Mouse (Mus musculus): ENCODE measurements around the gene Ankra2. TPM values are rescaled to one million over a fixed set of nuclear protein-coding genes. Genes with fewer than 3 reads are reported as not detected.

Ankra2 gene
- polyA plus RNA-seq, 1 experiment from 2014 or later = 41.9 TPM

- H3K27ac ChIP-seq (ENCODE audit: low read depth, low read length) = no peak overlapping the region; the same call in 1 of the 2 replicates
- H3K4me1 ChIP-seq (ENCODE audit: control insufficient read depth, insufficient read depth, low read length) = no peaks in the 10 kb centered on the region
- H3K27me3 ChIP-seq (ENCODE audit: control insufficient read depth, insufficient read depth, low read length) = no peaks in the 10 kb centered on the region
- no peak overlapping the region for H3K9ac ChIP-seq (ENCODE audit: low read length)
- DNase-seq (ENCODE audit: low spot score, missing footprints) (no peak), ATAC-seq (ENCODE audit: low FRiP score) (no peak)
- no peak overlapping the region for H3K4me3 ChIP-seq (ENCODE audit: low read depth, low read length)
- no peak overlapping the region for H3K4me2 ChIP-seq
- H3K9me3 ChIP-seq (ENCODE audit: control insufficient read depth, low read length) = no peaks in the 10 kb centered on the region
- WGBS = 48% methylated on average over 5 of the region's 5 CpGs
- peaks cover 7% of the 10 kb centered on the region; the same call in 1 of the 2 replicates for H3K36me3 ChIP-seq (ENCODE audit: control insufficient read depth, insufficient read depth, low read length)
These were observed 43.5 kb downstream of the Ankra2 start for GRCm38 (mm10) chr13:98306393-98306792.

DNA sequence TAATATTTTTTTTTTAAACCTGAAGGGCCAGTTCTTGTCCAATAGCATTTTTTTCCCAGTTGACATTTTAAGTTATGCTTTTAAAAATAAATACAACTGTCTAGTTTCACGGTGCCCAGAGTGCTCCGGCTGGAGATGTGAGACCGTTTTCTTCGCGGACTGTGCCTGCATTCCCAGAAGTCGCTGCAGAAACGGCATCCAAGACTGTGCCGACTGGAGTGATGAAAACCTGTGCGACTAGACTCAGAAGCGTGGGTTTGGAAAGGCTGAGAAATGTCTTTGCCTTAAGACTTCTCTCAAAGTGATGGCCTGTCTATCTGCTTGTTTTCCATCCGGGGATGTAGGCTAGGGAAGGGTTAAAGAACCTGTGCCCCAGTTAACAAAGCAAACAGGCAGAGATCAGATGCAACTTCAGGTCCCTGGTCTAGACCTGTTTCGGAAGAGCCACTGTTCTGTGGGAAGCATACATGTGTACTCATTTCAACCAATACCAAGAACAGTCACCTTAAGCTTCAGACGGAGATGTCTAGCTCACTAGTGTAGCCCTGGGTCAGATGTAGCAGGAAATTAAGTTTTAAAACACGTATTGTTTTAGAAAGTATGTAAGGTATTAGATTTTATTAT is 44.1 kb downstream of the Ankra2 start:
- Histone ChIP-seq H3K9ac (ENCODE audit: low read length) (no peak overlapping the region), H3K27me3 (ENCODE audit: control insufficient read depth, insufficient read depth, low read length) (no peaks in the 10 kb centered on the region), H3K4me1 (ENCODE audit: control insufficient read depth, insufficient read depth, low read length) (no peaks in the 10 kb centered on the region), H3K36me3 (ENCODE audit: control insufficient read depth, insufficient read depth, low read length) (peaks cover 9% of the 10 kb centered on the region; the same call in 1 of the 2 replicates), H3K4me3 (ENCODE audit: low read depth, low read length) (no peak overlapping the region), H3K27ac (ENCODE audit: low read depth, low read length) (no peak overlapping the region), H3K9me3 (ENCODE audit: control insufficient read depth, low read length) (no peaks in the 10 kb centered on the region), H3K4me2 (no peak overlapping the region)
- DNase-seq (ENCODE audit: low spot score, missing footprints) (peak; percentile 71), ATAC-seq (ENCODE audit: low FRiP score) (no peak)
- whole genome bisulfite sequencing = 60% methylated on average over 14 of the region's 14 CpGs

DNA sequence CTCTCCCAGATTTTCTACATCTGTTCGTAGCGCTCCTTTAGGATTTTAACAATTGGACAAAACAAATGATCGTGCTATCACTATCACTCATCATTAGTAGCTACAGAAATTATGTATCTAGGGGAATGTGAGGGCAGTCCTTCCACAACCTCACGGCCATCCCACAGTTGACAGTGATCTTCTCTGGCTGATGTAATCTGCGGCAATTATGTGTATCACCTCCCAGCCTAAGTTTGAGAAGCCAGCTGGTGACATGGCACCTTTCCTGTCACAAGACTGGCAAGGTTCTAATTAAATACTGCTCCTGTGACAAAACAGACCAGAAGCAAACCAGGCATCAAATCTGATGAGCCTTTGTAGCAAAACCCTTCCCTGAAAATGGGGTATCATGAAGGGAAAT is 45.1 kb downstream of the Ankra2 start:
- no peak overlapping the region for H3K9ac ChIP-seq (ENCODE audit: low read length)
- no peaks in the 10 kb centered on the region for H3K27me3 ChIP-seq (ENCODE audit: control insufficient read depth, insufficient read depth, low read length)
- no peaks in the 10 kb centered on the region for H3K9me3 ChIP-seq (ENCODE audit: control insufficient read depth, low read length)
- WGBS = 87% methylated on average over 5 of the region's 5 CpGs
- no peak overlapping the region for H3K4me3 ChIP-seq (ENCODE audit: low read depth, low read length)
- H3K36me3 ChIP-seq (ENCODE audit: control insufficient read depth, insufficient read depth, low read length) = peaks cover 15% of the 10 kb centered on the region; the same call in 1 of the 2 replicates
- H3K4me1 ChIP-seq (ENCODE audit: control insufficient read depth, insufficient read depth, low read length) = no peaks in the 10 kb centered on the region
- ATAC-seq (ENCODE audit: low FRiP score) (no peak), DNase-seq (ENCODE audit: low spot score, missing footprints) (peak; percentile 61)
- no peak overlapping the region for H3K27ac ChIP-seq (ENCODE audit: low read depth, low read length)
- no peak overlapping the region for H3K4me2 ChIP-seq

- DNase-seq (ENCODE audit: low spot score, missing footprints) (peak; percentile 56), ATAC-seq (ENCODE audit: low FRiP score) (no peak)
- no peaks in the 10 kb centered on the region for H3K4me1 ChIP-seq (ENCODE audit: control insufficient read depth, insufficient read depth, low read length)
- H3K4me2 ChIP-seq = no peak overlapping the region
- H3K36me3 ChIP-seq (ENCODE audit: control insufficient read depth, insufficient read depth, low read length) = peaks cover 21% of the 10 kb centered on the region; the same call in 1 of the 2 replicates
- no peak overlapping the region for H3K9ac ChIP-seq (ENCODE audit: low read length)
- H3K9me3 ChIP-seq (ENCODE audit: control insufficient read depth, low read length) = no peaks in the 10 kb centered on the region
- no peaks in the 10 kb centered on the region for H3K27me3 ChIP-seq (ENCODE audit: control insufficient read depth, insufficient read depth, low read length)
- H3K27ac ChIP-seq (ENCODE audit: low read depth, low read length) = no peak overlapping the region
- WGBS = 90% methylated on average over 4 of the region's 4 CpGs
- no peak overlapping the region for H3K4me3 ChIP-seq (ENCODE audit: low read depth, low read length)
These were observed 45.9 kb downstream of the Ankra2 start for GRCm38 (mm10) chr13:98308724-98309123.

GRCm38 (mm10) chr13:98311597-98311996 is 48.7 kb downstream of the Ankra2 start:
- Histone ChIP-seq H3K9ac (ENCODE audit: low read length) (no peak overlapping the region), H3K27ac (ENCODE audit: low read depth, low read length) (no peak overlapping the region), H3K9me3 (ENCODE audit: control insufficient read depth, low read length) (no peaks in the 10 kb centered on the region), H3K4me2 (no peak overlapping the region), H3K36me3 (ENCODE audit: control insufficient read depth, insufficient read depth, low read length) (peaks cover 21% of the 10 kb centered on the region; the same call in 1 of the 2 replicates), H3K4me3 (ENCODE audit: low read depth, low read length) (no peak overlapping the region), H3K27me3 (ENCODE audit: control insufficient read depth, insufficient read depth, low read length) (no peaks in the 10 kb centered on the region), H3K4me1 (ENCODE audit: control insufficient read depth, insufficient read depth, low read length) (peaks cover 10% of the 10 kb centered on the region)
- 93% methylated on average over 5 of the region's 5 CpGs for WGBS
- ATAC-seq (ENCODE audit: low FRiP score) = no peak
- DNase-seq (ENCODE audit: low spot score, missing footprints) = peak; percentile 75

- ATAC-seq (ENCODE audit: low FRiP score) = no peak
These were observed 50.8 kb downstream of the Ankra2 start for GRCm38 (mm10) chr13:98313631-98314030.

GRCm38 (mm10) chr13:98315124-98315523 is 52.2 kb downstream of the Ankra2 start:
- no peak overlapping the region for H3K9ac ChIP-seq (ENCODE audit: low read length)
- 87% methylated on average over 4 of the region's 4 CpGs for WGBS
- peak overlapping the region; percentile 11 for H3K4me2 ChIP-seq
- H3K27ac ChIP-seq (ENCODE audit: low read depth, low read length) = no peak overlapping the region
- ATAC-seq (ENCODE audit: low FRiP score) = no peak
- H3K4me3 ChIP-seq (ENCODE audit: low read depth, low read length) = no peak overlapping the region
- peaks cover 18% of the 10 kb centered on the region; the same call in 1 of the 2 replicates for H3K36me3 ChIP-seq (ENCODE audit: control insufficient read depth, insufficient read depth, low read length)
- no peaks in the 10 kb centered on the region for H3K27me3 ChIP-seq (ENCODE audit: control insufficient read depth, insufficient read depth, low read length)
- H3K9me3 ChIP-seq (ENCODE audit: control insufficient read depth, low read length) = no peaks in the 10 kb centered on the region
- peak; percentile 78 for DNase-seq (ENCODE audit: low spot score, missing footprints)
- H3K4me1 ChIP-seq (ENCODE audit: control insufficient read depth, insufficient read depth, low read length) = peaks cover 13% of the 10 kb centered on the region

More at GRCm38 (mm10) chr13:98313631-98314030, 50.8 kb downstream of the Ankra2 start:
- Histone ChIP-seq H3K4me2 (no peak overlapping the region), H3K4me3 (ENCODE audit: low read depth, low read length) (no peak overlapping the region), H3K9ac (ENCODE audit: low read length) (no peak overlapping the region), H3K27ac (ENCODE audit: low read depth, low read length) (no peak overlapping the region), H3K4me1 (ENCODE audit: control insufficient read depth, insufficient read depth, low read length) (peaks cover 13% of the 10 kb centered on the region), H3K27me3 (ENCODE audit: control insufficient read depth, insufficient read depth, low read length) (no peaks in the 10 kb centered on the region), H3K36me3 (ENCODE audit: control insufficient read depth, insufficient read depth, low read length) (peaks cover 18% of the 10 kb centered on the region; the same call in 1 of the 2 replicates), H3K9me3 (ENCODE audit: control insufficient read depth, low read length) (no peaks in the 10 kb centered on the region)
- 79% methylated on average over 7 of the region's 7 CpGs for WGBS
- peak; percentile 61 for DNase-seq (ENCODE audit: low spot score, missing footprints)

DNA sequence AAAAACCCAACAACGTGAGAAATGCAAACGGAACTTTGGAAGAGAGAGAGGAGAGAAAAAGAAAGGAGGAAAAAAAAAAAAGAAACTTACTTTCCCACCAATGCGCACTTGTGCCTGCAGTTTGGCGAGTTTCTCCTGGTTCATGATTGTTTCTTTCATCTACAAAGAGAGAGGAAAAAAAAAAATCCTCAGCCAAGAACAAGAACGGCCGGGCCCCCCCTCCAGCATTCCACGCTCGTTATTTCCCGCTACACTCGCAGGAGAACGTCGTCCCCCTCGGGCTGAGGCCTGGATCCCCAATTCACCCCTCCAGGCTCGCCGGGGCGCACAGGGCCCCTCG is 53.2 kb downstream of the Ankra2 start:
- H3K4me1 ChIP-seq (ENCODE audit: control insufficient read depth, insufficient read depth, low read length) = peaks cover 13% of the 10 kb centered on the region
- H3K9me3 ChIP-seq (ENCODE audit: control insufficient read depth, low read length) = no peaks in the 10 kb centered on the region
- H3K27ac ChIP-seq (ENCODE audit: low read depth, low read length) = peak overlapping the region; percentile 76
- peak overlapping the region; percentile 98 for H3K4me3 ChIP-seq (ENCODE audit: low read depth, low read length)
- no peak for DNase-seq (ENCODE audit: low spot score, missing footprints)
- H3K4me2 ChIP-seq = peak overlapping the region; percentile 46
- peak overlapping the region; percentile 97 for H3K9ac ChIP-seq (ENCODE audit: low read length)
- H3K36me3 ChIP-seq (ENCODE audit: control insufficient read depth, insufficient read depth, low read length) = peaks cover 14% of the 10 kb centered on the region; the same call in 1 of the 2 replicates
- ATAC-seq (ENCODE audit: low FRiP score) = no peak
- WGBS = under 1% methylated on average over 17 of the region's 17 CpGs
- H3K27me3 ChIP-seq (ENCODE audit: control insufficient read depth, insufficient read depth, low read length) = no peaks in the 10 kb centered on the region

- Histone ChIP-seq H3K9me3 (ENCODE audit: control insufficient read depth, low read length) (no peaks in the 10 kb centered on the region), H3K4me2 (peak within 1 kb of the TSS; percentile 55), H3K27me3 (ENCODE audit: control insufficient read depth, insufficient read depth, low read length) (no peaks in the 10 kb centered on the region), H3K9ac (ENCODE audit: low read length) (peak within 1 kb of the TSS; percentile 97), H3K4me1 (ENCODE audit: control insufficient read depth, insufficient read depth, low read length) (peaks cover 13% of the 10 kb centered on the region), H3K36me3 (ENCODE audit: control insufficient read depth, insufficient read depth, low read length) (peaks cover 14% of the 10 kb centered on the region; the same call in 1 of the 2 replicates), H3K4me3 (ENCODE audit: low read depth, low read length) (peak within 1 kb of the TSS; percentile 98), H3K27ac (ENCODE audit: low read depth, low read length) (peak within 1 kb of the TSS; percentile 76)
- DNase-seq (ENCODE audit: low spot score, missing footprints) (peak; percentile 100), ATAC-seq (ENCODE audit: low FRiP score) (peak; percentile 95)
- WGBS = under 1% methylated on average over 75 of the region's 90 CpGs
These were observed 53.8 kb downstream of the Ankra2 start, which contains the start of gene Btf3 for GRCm38 (mm10) chr13:98316480-98317245. Gene Btf3 (minus strand): TSS chr13:98317006.

All from midbrain, embryonic 11.5 days (tissue).